Mouse (Mus musculus) pancreas, adult 10 weeks (tissue): ENCODE measurements around the gene Foxp2. TPM values are rescaled to one million over a fixed set of nuclear protein-coding genes. Genes with fewer than 3 reads are reported as not detected.

Source experiments
- polyA plus RNA-seq: library from polyadenylated mRNA; stranded (reverse); fragments of 350-450 nt; fragmentation: Illumina TruSeq; extraction: RNeasy Lipid Tissue Mini Kit (QIAGEN cat#74804); gene quantifications from one replicate; pipeline ENCODE4 v1.2.3, GENCODE M21; 2015; ENCODE audit warnings: low read depth, low replicate concordance; ENCODE audit not compliant: insufficient read depth

Foxp2 gene
- 1.9 TPM for polyA plus RNA-seq

DNA sequence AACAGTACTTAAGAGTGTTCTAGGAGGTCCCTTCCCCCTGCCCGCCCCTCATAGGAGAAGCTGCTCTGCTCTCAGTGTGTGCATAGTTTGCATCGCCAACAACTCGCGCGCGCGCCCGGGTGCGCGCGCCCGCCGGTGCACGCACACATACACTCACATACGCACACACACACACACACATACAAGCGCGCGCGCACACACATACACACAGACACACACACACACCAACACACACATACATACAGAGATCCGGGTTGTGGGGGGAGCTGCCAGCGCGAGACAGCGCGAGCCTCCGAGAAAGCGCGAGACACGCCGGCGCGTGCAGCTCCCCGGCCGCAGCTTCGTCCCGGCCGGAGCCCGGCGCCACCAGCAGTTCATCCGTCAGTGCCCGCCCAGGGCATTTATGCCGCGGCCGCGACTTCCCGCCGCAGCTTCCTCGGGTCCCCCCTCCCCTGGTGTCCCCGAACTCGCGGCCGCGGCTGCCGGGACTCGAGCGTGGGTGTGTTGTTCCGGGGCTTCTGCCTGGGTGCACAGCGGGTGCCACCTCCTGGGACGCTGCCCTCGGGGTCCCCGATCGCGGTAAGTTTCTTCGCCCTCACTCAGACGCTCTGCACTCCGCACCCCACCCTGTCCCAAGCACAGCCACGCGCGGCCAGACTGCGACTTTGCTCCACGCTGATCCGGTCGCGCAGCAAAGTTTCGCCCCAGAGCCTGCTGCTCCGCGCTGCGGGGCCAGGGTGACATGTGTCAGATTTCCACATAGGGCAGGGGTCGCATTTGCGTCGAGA is at the start of gene Foxp2:
Gene Foxp2 (plus strand): TSS at position 167 of the 788 bp plus-strand sequence.

Other genes with a start within 250 kb of the Foxp2 start
- gene Ppp1r3a, start 146.1 kb upstream of the Foxp2 start, polyA plus RNA-seq: not detected